Mouse (Mus musculus) erythroblast, embryonic 14.5 days (primary cell): ENCODE results near the gene Epn2.

ENCODE experiments used
- GATA1 ChIP-seq: IDR thresholded peaks from 2 replicates; pipeline ENCODE4 v1.6.1; 2012; ENCODE audit warnings: low read length, inconsistent platforms, mixed read lengths
- TAL1 ChIP-seq: IDR thresholded peaks from 3 replicates; pipeline ENCODE4 v1.6.1; 2012; ENCODE audit warnings: low read length, inconsistent platforms, mixed read lengths

- TF ChIP-seq GATA1 (no peak), TAL1 (no peak)
Measured at GRCm38 (mm10) chr11:61473630-61474029, 105.9 kb downstream of the Epn2 start.
